Mouse (Mus musculus): ENCODE results near the gene Notch1.
A peak's percentile ranks its signal among the peaks of the same experiment; 100 is the strongest.

Notch1 gene

GRCm38 (mm10) chr2:26446671-26447070 is 69.8 kb downstream of the Notch1 start:
- DNase-seq (ENCODE audit: low read depth, low spot score): no peak

DNA sequence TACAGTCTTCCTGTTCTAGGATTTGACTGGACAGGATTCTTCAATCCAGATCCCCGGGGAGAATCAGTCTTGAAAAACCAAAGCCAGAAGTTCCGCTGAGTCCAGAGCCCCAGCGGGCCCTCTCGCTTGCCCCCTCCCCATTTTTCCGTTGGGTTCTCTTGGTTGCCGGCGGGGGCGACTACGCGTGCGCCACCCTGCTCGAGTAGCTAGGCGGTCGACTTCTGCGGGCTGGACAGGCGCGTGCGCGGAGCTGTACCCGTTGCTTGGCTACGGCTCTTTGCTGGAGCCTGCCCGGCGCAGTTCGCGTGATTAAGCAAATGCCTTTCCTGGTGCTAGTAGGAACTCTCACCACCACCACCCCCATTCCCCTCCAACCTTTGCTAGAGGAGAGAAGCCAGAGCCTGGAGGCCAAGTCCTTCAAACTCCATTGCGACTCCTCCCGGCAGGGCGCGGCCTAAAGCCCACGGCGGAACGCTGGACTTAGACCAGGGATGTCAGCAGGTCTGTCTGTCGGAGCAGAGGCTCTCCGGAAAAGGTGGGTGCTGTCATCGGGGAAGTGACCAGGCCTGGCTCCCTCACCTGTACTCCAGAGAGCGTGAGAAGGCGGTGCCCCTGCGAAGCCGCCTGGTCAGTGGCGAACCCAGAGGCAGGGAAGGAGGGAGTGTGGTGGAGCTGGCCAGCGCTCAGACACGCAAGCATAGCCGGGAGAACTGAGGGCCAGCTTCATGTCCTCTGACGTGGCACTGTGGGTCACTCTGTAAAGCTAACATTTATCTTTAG is 70.6 kb downstream of the Notch1 start:
- peak; percentile 95 for DNase-seq (ENCODE audit: low read depth, low spot score)

DNA sequence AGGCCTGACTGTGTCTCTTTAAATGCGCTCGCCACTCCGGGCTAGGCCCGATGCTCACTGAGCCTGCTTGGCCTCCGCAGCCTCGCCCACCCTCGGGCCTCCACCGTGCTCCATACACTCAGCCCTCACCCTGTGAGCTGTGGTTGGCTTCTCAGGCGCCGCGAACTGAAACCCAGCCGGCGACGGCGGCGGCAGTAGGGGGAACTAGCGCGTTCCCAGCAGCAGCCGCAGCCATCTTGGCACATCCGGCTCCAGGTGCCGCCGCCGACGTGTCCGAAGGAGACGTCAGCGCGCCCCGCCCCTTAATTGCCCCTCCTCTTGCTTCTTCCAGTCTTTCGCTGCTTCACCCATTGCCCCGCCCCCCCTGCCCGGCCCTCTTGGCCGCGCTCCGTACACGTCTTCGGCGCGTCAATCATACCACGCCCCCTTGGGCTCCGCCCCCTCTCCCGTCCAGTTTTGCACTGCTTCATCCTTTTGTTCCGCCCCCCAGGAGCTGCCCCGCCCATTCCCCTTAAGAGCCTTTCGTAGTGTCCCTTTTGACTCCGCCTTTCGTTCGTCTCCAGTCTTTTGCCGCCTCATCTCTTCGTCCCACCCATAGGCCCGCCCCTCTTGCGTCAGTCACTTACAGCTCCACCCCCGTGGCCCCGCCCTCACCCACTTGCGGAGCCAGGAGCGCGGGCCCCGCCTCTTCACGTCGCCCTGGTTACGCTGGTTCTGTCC is 71.4 kb downstream of the Notch1 start, which contains the start of gene Sec16a:
Sec16a (minus strand) TSS at position 271 of the 720 bp plus-strand sequence.
- DNase-seq (ENCODE audit: low read depth, low spot score): peak; percentile 100

DNA sequence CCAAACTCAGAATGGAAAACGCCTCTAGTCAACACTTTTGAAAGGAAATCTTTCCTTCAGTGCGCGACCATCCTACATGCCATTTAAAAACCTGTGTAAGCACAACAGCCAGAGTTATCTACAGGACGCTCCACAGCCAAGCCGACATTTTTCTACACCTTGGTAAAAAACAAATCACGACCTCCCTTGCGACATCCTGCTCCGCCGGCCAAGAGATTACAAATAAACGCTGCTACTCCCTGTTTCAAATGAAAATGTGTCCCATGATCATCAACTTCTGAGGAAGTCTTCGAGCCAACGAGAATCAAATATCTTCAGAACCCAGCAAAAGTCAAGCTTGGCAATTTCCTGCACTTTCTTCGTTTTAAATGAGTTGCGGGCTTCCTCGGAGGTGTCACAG is 72.1 kb downstream of the Notch1 start:
- no peak for DNase-seq (ENCODE audit: low read depth, low spot score)

DNA sequence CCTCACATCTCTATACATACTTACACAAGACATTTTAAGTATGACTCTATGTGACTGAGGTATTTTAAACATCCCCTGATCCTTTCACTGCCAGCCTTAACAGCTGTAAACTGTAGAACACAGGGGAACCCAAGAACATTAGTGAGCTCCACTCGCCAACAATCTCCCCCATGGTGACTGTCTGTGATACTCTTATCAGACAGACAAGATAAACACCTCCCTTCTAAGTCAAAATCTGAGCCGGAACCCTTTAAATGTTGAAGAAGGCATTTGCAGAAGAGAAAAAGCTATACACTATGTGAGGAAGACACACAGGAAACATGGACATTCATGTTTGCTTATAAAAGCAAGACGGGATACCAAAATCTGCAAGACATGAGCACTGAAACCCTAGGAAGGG is 72.6 kb downstream of the Notch1 start:
- DNase-seq (ENCODE audit: low read depth, low spot score): no peak

DNA sequence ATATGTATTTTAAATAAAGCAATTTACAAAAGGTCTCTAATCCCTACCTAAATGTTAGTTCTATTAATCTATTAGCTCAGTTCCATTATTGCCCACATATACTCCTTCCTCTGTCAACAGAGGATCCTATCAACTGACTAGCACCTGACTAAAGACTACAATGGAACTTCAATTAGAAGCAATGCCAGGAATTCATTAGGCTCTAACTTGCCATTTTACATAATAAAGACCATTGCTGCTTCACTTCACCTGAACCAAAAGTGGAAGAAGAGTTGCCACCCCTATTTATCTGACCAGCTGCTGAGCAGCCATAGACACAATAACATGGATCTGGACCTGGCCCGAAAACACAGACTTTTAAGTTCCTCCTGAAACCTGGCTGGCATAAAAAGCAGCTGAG is 73.6 kb downstream of the Notch1 start:
- peak; percentile 51 for DNase-seq (ENCODE audit: low read depth, low spot score)

- DNase-seq (ENCODE audit: low read depth, low spot score): no peak
These were observed 74.8 kb downstream of the Notch1 start for GRCm38 (mm10) chr2:26441688-26442087.

DNA sequence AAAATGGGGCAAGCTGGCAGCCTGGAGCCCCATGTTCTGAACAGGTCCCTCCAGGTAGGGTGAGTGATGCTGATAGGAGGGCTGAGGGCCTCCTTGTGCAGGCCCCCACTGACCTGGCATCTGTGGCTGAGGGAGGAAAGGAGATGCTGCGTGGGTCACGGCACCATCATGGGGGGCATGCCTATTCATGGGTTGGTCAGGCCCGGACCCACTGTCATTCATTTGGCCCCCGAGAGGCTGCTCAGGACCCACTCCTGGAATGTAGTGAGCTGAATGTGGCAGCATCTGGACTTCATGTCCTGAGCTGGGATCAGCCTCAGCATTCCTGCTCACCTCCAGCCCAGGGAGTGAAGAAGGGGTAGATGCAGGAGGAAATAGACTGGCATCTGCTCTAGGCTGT is 75.2 kb downstream of the Notch1 start:
- DNase-seq (ENCODE audit: low read depth, low spot score): no peak

DNA sequence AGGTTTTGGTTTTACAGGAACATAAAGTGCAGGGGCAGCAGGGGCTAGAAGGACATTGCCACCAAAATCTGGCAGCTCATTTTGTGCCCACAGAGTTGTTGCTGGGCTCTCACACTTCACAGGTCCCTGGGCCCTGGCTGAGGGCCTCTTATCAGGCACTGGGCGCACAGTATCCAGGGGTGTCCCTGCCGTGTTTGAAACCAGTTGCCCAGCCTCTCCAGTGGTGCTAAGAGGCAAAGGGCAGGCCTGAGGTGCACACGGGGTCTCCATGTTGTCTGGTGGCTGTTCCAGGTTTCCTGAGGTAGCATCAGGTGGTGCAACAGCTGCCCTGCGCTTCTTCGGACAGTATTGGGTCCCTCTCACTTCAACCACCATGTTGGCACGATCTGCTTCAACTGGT is 76.8 kb downstream of the Notch1 start:
- no peak for DNase-seq (ENCODE audit: low read depth, low spot score)

- DNase-seq (ENCODE audit: low read depth, low spot score): no peak
These were observed 78.1 kb downstream of the Notch1 start for GRCm38 (mm10) chr2:26438373-26438772.

DNA sequence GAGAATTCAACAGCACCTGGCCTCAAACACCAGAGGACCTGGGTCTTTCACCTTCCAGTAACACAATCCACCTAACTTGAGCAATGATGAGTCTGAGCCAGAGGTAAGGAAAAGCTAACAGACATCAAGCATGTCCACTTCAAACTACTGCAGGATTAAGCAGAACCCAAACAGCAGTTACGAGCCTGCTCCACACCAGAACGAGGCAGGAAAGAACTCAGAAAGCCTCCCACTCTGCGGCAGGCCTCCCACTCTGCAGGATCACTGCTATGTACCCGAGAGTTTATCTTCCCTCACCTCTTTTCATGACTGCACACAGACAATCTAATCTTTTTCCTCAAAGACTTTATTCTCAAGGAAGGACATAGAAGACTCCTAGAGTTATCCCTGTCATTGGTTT is 79.2 kb downstream of the Notch1 start:
- DNase-seq (ENCODE audit: low read depth, low spot score): no peak

GRCm38 (mm10) chr2:26434791-26435572 is 81.5 kb downstream of the Notch1 start:
- DNase-seq (ENCODE audit: low read depth, low spot score): no peak

- DNase-seq (ENCODE audit: low read depth, low spot score): no peak
These were observed 86.6 kb downstream of the Notch1 start for GRCm38 (mm10) chr2:26429851-26430250.

DNA sequence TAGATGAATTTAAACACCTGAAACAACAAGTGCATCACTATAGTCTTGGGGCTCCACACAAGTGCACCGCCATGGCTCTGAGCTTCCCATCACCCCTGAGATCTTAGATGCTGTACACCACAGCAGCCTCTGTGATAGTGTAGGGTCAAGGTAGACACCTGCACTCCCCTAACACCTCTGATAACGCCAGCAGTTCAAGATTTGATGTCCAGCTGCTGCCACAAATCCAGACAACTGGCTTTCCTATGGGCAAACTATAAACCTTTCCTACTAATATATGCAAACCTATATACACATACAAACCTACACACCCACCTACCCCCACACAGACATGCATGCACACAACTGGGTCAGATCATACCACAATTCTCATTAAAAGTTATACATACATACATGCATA is 91.9 kb downstream of the Notch1 start:
- no peak for DNase-seq (ENCODE audit: low read depth, low spot score)

- DNase-seq (ENCODE audit: low read depth, low spot score): no peak
These were observed 93.4 kb downstream of the Notch1 start for GRCm38 (mm10) chr2:26423086-26423485.

DNA sequence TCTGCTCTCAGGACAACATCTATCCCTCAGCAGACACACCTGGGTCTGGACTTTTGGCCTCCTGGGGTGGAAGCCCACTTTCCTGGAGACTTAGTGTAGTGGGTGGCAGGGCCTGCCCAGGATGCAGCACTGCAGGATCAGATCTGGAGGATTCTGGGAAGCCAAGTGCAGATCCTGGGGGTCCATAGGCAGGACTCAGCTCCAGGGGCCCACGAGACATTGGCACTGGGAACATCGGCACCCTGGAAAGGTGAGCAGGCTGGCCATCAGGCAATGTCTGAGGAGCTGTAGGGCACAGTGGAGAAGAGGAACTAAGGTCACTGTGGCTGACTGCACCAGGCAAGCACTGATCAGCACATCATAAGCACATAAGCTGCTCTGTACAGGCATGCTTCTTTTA is 94.5 kb downstream of the Notch1 start:
- DNase-seq (ENCODE audit: low read depth, low spot score): no peak

DNA sequence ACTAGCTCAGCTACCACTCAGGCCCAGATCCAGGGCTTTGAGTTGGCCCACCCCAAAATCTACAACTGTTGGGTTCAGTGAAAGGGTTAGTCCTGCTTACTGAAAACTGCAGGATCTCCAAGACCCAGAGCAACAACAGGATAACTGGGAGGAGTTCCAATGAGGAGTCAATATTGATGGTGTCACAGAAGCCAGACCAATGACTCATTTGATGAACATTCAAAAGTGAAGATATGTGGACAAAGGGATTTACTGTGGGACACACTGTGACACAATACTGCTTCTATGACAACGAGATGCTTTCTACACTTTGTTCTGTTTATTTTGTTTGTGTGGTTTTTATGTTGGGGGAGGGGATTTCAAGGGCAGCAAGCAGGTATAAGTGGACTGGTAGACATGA is 98.3 kb downstream of the Notch1 start:
- DNase-seq (ENCODE audit: low read depth, low spot score): no peak

DNA sequence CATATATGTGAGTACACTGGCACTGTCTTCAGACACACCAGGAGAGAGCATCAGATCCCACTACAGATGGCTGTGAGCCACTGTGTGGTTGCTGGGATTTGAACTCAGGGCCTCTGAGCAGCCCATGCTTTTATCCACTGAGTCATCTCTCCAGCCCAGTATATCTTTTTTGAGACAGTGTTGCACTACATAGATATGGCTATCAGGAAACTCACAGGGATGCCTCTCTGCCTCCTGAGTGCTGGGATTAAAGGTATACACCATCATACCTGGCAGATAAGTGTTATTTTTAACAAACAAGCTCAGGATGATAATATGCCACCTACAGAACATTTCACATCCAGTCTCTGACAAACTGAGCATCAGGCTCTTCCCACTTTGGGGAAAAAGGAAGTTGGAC is 99.4 kb downstream of the Notch1 start:
- DNase-seq (ENCODE audit: low read depth, low spot score): no peak

DNA sequence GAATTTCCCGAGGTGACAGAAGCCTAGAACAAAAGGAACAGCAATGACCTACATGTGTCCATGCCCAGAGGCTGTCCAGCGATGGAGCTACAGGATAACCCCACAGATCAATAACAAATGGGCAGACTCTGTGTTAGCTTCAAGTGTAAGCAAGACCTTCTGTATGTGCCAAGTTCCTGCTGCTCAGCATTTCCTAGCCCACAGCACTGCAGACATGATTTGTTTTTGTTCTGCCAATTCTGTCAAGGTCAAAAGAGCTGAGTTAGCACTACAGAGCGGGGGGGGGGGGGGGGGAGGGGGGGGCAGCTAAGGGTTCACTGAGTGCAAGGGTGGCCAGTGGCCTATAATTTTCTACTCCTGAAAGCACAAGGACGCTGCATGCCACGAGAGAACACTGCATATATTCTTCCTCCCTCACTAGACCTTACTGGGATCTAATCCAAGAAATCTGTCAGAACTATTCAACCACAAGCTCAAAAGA is 105.5 kb downstream of the Notch1 start:
- no peak for DNase-seq (ENCODE audit: low read depth, low spot score)

- peak; percentile 22 for DNase-seq (ENCODE audit: low read depth, low spot score)
These were observed 106.4 kb downstream of the Notch1 start for GRCm38 (mm10) chr2:26410091-26410490.

GRCm38 (mm10) chr2:26409362-26409761 is 107.1 kb downstream of the Notch1 start:
- DNase-seq (ENCODE audit: low read depth, low spot score): no peak
